Mouse (Mus musculus): ENCODE data around the gene Mboat7. TPM values are rescaled to one million over a fixed set of nuclear protein-coding genes. Genes with fewer than 3 reads are reported as not detected.
"Not testable (repeated sequence)": the region's sequence is repeated elsewhere in the genome, so short reads cannot be mapped to it uniquely, and the experiment has no call there.

The Mboat7 gene
- polyA plus RNA-seq, 1 experiment from 2014 or later = 44.2 TPM

DNA sequence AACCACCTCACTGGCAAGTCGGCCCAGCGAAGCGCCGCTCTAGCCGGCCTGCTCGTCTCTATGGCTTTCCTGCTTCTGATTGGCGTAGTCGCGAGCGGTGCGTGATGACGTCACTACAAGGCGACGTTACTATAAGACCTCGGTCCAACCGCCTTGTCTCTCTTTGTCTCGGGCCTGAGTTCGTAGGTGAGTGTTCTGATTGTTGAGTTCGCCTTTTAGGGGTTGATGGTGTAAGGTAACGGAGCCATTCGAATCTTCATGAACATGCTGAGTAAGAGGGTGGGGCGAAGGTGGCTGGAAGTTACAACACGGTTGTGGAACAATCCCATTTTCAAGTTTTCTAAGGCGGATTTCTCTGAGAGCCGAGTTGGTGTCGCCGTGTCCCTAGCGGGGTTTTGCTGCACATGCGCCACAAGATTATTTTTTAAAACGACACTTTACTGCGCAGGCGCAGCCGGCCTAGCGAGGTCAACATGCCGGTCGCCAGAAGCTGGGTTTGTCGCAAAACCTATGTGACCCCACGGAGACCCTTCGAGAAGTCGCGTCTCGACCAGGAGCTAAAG, 10.6 kb upstream of the Mboat7 start, which contains the start of gene Rps9:
Gene Rps9 (plus strand): TSS at position 115 of the 563 bp plus-strand sequence.
- Histone ChIP-seq H3K36me3 (ENCODE audit: insufficient read depth) (peaks cover 64% of the 10 kb centered on the region), H3K4me2 (peak within 1 kb of the TSS; percentile 87), H3K27me3 (ENCODE audit: insufficient read depth, low read length) (no peaks in the 10 kb centered on the region), H3K4me3 (ENCODE audit: low read depth, low read length) (peak within 1 kb of the TSS; percentile 82), H3K9ac (peak within 1 kb of the TSS; percentile 96), H3K9me3 (ENCODE audit: low read depth, low read length) (no peaks in the 10 kb centered on the region), H3K4me1 (ENCODE audit: insufficient read depth) (no peaks in the 10 kb centered on the region; the same call in 1 of the 2 replicates), H3K27ac (ENCODE audit: low read depth) (peak within 1 kb of the TSS; percentile 94)
- ATAC-seq (ENCODE audit: insufficient read depth) = peak; percentile 94
- DNase-seq = peak; percentile 99
- 2% methylated on average over 42 of the region's 42 CpGs for WGBS
- peak; percentile 25; the same call in 1 of the 2 replicates for TF ChIP-seq CTCF (IDR thresholded peaks at IDR 0.05; ENCODE audit: low read depth)

DNA sequence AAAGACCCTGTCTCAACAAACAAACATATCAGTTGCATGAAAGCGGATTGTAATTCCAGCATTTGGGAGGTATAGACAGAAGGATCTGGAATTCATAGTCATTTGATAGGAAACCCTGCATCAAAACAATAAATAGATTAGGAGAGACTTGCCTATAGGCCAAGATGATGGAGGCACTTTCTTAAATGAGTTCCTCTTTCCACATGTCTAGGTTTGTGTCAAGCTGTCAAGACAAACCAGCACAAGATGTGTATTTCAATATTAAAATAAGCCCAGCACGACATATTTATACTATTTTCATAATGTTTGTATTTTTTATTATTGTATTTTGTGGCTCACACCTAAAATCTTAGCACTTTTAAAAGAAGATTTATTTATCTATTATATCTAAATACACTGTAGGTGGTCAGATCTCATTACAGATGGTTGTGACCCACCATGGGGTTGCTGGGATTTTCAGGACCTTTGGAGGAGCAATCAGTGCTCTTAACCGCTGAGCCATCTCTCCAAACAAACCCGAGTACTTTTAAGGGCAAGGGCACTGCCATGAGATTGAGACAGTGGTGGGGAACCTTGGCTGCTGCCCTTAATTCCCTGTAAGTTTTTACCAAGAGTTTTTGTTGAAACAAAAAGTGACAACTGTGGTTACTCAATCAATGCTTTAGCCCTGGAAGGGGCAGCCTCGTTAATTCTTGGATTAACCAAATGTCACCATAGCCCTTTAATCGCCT, 10.0 kb upstream of the Mboat7 start:
- Histone ChIP-seq H3K4me2 (peak overlapping the region; percentile 58), H3K9ac (peak overlapping the region; percentile 96), H3K4me3 (ENCODE audit: low read depth, low read length) (peak overlapping the region; percentile 82), H3K9me3 (ENCODE audit: low read depth, low read length) (no peaks in the 10 kb centered on the region), H3K36me3 (ENCODE audit: insufficient read depth) (peaks cover 70% of the 10 kb centered on the region), H3K27me3 (ENCODE audit: insufficient read depth, low read length) (no peaks in the 10 kb centered on the region), H3K4me1 (ENCODE audit: insufficient read depth) (no peaks in the 10 kb centered on the region; the same call in 1 of the 2 replicates), H3K27ac (ENCODE audit: low read depth) (peak overlapping the region; percentile 39; the same call in 1 of the 2 replicates)
- no peak for DNase-seq
- no peak for TF ChIP-seq CTCF (IDR thresholded peaks at IDR 0.05; ENCODE audit: low read depth)
- ATAC-seq (ENCODE audit: insufficient read depth) = peak; percentile 38
- 19% methylated on average over 6 of the region's 6 CpGs for WGBS

DNA sequence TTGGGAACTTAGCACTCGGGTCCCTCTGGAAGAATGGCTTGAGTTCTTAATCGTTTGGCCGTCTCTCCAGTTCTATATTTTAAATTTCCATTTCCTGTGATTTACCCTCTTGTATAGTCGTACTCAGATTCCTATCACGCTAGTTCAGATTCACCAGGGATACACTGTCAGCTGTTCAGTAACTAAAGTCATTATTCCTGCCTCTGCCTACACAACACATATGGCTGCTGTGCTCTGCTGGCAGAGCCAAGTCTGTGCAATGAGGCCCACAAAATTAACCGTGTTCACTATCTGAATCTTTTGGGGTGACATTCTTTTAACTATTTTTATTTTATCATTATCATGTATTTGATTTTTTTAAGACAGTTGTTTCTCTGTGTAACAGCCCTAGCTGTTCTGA, 5.1 kb upstream of the Mboat7 start:
- Histone ChIP-seq H3K9me3 (ENCODE audit: low read depth, low read length) (no peaks in the 10 kb centered on the region), H3K36me3 (ENCODE audit: insufficient read depth) (peaks cover 62% of the 10 kb centered on the region), H3K4me3 (ENCODE audit: low read depth, low read length) (no peak overlapping the region), H3K27ac (ENCODE audit: low read depth) (no peak overlapping the region), H3K27me3 (ENCODE audit: insufficient read depth, low read length) (no peaks in the 10 kb centered on the region), H3K4me2 (no peak overlapping the region), H3K9ac (no peak overlapping the region), H3K4me1 (ENCODE audit: insufficient read depth) (no peaks in the 10 kb centered on the region)
- ATAC-seq (ENCODE audit: insufficient read depth) (no peak), DNase-seq (no peak)
- 93% methylated on average over 6 of the region's 6 CpGs for WGBS
- TF ChIP-seq CTCF (IDR thresholded peaks at IDR 0.05; ENCODE audit: low read depth) = no peak

DNA sequence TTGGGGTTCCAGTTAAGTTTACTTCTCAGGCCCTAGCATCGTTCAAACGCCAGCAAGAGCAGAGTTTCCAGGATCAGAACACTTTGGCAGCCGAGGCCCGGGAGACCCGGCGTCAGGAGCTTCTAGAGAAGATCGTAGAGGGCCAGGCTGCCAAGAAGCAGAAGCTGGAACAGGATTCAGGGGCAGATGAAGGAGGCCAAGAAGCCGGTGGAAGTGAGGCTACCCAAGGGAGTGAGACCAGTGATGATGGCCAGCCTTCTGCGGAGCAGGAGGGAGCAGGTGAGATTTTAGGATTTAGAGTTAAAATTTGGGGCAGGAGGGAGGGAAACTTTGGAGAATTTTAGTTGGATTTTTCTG, 1.6 kb upstream of the Mboat7 start:
- H3K4me1 ChIP-seq (ENCODE audit: insufficient read depth); H3K9me3 ChIP-seq (ENCODE audit: low read depth, low read length); H3K27me3 ChIP-seq (ENCODE audit: insufficient read depth, low read length); DNase-seq; ATAC-seq (ENCODE audit: insufficient read depth): not testable (repeated sequence)
- Histone ChIP-seq H3K27ac (ENCODE audit: low read depth) (peak overlapping the region; percentile 98; the same call in 1 of the 2 replicates), H3K36me3 (ENCODE audit: insufficient read depth) (peaks cover 52% of the 10 kb centered on the region), H3K9ac (peak overlapping the region; percentile 88), H3K4me3 (ENCODE audit: low read depth, low read length) (peak overlapping the region; percentile 79), H3K4me2 (peak overlapping the region; percentile 82)
- 1% methylated on average over 9 of the region's 9 CpGs for WGBS

DNA sequence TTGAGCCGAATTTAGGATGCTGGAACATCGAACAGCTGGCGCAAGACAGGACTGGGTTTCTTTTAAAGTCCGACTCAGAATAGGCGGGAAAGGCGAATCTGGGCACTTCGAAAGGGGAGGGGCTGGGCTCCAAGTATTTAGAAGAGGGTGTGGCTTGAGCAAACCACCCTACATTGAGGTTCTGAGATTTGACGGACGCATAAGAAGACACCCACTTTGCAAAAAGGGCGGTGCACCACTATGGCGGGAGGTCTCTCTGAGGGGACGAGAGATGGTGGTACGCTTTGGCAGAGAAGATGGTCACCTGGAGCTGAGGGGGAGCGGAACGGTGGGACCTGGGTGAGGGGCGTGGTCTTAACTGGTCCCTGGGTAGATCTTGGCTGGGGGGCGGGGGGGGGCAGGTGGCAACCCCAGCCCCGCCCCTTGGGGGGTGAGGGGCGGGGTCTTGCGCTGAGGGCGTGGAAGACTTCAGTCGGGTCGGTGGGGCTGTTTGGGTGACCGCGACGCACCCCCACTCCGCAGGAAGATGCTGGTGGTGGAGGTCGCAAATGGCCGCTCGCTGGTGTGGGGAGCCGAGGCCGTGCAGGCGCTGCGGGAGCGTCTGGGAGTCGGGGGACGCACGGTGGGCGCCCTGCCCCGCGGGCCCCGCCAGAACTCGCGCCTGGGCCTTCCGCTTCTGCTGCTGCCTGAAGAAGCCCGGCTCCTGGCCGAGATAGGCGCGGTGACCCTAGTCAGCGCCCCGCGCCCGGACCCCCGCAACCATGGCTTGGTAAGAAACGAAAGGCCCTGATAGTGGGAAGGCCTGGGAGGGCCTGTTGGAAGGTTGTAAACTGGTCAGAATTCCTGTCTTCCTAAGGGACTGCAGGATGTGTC, 989 bp upstream of the Mboat7 start:
- Histone ChIP-seq H3K36me3 (ENCODE audit: insufficient read depth) (peaks cover 48% of the 10 kb centered on the region), H3K9me3 (ENCODE audit: low read depth, low read length) (no peaks in the 10 kb centered on the region), H3K4me3 (ENCODE audit: low read depth, low read length) (peak overlapping the region; percentile 79), H3K9ac (peak overlapping the region; percentile 88), H3K27me3 (ENCODE audit: insufficient read depth, low read length) (no peaks in the 10 kb centered on the region), H3K4me1 (ENCODE audit: insufficient read depth) (peaks cover 3% of the 10 kb centered on the region; the same call in 1 of the 2 replicates), H3K27ac (ENCODE audit: low read depth) (peak overlapping the region; percentile 98), H3K4me2 (peak overlapping the region; percentile 82)
- under 1% methylated on average over 43 of the region's 55 CpGs for WGBS
- no peak for TF ChIP-seq CTCF (IDR thresholded peaks at IDR 0.05; ENCODE audit: low read depth)
- peak; percentile 71 for ATAC-seq (ENCODE audit: insufficient read depth)
- peak; percentile 95 for DNase-seq

DNA sequence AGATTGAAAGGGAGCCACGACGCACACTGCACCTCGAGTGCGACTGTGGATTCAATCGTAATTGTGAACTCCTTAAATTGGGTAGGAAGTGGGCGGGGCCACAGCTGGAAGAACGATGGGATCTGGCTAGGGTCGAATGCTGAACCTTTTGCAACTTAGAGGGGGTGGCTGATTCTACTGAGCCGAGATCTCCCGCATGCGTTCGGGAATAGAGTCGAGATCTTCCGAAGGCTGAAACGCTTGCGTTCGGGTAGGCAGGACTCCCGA, 419 bp upstream of the Mboat7 start:
- H3K36me3 ChIP-seq (ENCODE audit: insufficient read depth) = peaks cover 43% of the 10 kb centered on the region
- no peak for TF ChIP-seq CTCF (IDR thresholded peaks at IDR 0.05; ENCODE audit: low read depth)
- peak overlapping the region; percentile 88 for H3K9ac ChIP-seq
- under 1% methylated on average over 18 of the region's 18 CpGs for WGBS
- peaks cover 3% of the 10 kb centered on the region; the same call in 1 of the 2 replicates for H3K4me1 ChIP-seq (ENCODE audit: insufficient read depth)
- no peaks in the 10 kb centered on the region for H3K9me3 ChIP-seq (ENCODE audit: low read depth, low read length)
- no peak for ATAC-seq (ENCODE audit: insufficient read depth)
- no peak for DNase-seq
- no peaks in the 10 kb centered on the region for H3K27me3 ChIP-seq (ENCODE audit: insufficient read depth, low read length)
- peak overlapping the region; percentile 82 for H3K4me2 ChIP-seq
- H3K27ac ChIP-seq (ENCODE audit: low read depth) = peak overlapping the region; percentile 98
- peak overlapping the region; percentile 79 for H3K4me3 ChIP-seq (ENCODE audit: low read depth, low read length)

All from lung, embryonic 14.5 days (tissue).